Mouse (Mus musculus) CD8-positive naive resting alpha-beta T cell, adult 2 months (primary cell): ENCODE results near the gene Lta.
A peak's percentile ranks its signal among the peaks of the same experiment; 100 is the strongest.

ENCODE experiments used
- DNase-seq, 2 experiments: peaks; one replicate each; pipeline ENCODE4 v3.0.0; 2022; ENCODE audit warnings: low read depth in 2 of 2, low spot score in 2 of 2

The Lta gene

DNA sequence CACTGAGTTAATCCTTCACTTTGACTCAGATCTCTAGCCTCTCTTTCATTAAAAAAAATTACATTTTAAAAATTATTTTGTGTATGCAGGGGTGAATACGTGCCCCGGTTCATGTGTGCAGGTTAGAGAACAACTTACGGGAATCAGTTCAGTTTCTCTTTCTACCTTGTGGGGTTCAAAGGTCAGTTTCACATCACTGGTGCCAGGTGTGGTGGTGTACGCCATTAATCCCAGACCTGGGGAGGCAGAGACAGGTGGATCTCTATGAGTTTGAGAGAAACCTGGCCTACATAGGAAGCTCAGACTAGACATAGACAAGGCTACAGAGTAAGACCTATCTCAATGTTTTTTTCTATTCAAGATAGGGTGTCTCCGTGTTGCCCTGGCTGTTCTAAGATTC, 7.9 kb upstream of the Lta start:
- DNase-seq: no peak

- no peak for DNase-seq
These were observed 5.4 kb upstream of the Lta start for GRCm38 (mm10) chr17:35210593-35210992.

GRCm38 (mm10) chr17:35209785-35210535, 4.8 kb upstream of the Lta start:
- DNase-seq: no peak

DNA sequence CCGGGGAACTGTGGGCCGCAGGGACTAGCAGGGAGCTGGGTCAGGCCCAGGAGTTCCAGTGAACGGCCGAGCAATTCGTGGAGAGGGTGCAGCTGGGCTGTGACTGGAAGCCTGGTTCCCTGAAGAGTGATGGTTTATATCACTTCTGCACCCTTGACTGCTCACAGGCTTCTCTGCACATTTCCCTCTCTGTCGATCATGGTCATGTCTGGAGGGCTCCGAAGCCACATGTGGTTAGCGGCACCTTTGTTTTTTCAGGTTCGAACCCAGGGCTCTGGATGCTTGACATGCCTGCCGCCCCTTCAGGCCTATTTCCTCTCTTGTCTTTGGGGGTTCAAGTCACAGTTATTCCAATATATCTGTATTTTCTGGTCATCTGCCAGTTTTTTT, 224 bp upstream of the Lta start:
- DNase-seq: no peak

DNA sequence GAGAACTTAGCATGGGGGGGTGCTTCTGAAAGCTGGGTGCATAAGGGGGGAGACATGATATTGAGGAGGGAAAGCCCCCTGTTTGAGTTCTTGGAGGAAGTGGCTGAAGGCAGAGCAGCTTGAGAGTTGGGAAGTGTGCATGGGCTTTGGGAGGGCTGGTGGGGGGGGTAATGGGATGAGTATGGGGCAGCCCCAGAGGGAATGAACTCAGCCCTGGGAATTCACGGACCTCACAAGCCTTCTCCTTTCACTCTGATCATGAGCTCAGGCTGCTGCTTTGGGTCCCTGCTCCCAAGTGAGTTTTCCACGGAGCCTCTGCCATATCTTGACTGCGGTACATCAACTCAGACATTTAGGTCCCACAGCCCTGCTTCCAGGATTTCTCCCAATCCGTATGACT, 2.7 kb downstream of the Lta start:
- DNase-seq: no peak

DNA sequence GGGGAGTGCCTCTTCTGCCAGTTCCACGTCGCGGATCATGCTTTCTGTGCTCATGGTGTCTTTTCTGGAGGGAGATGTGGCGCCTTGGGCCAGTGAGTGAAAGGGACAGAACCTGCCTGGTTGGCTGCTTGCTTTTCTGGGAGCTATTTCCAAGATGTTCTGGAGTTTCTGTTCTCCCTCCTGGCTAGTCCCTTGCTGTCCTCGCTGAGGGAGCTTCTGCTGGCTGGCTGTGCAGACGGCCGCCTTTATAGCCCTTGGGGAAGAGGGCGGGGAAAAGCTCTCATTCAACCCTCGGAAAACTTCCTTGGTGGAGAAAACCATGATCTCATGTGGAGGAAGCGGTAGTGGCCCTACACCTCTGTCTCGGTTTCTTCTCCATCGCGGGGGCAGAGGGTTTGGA, 3.4 kb downstream of the Lta start, which contains the start of gene Tnf:
Gene Tnf (minus strand): TSS at position 221 of the 400 bp plus-strand sequence.
- peak; percentile 55 to 63 for DNase-seq

DNA sequence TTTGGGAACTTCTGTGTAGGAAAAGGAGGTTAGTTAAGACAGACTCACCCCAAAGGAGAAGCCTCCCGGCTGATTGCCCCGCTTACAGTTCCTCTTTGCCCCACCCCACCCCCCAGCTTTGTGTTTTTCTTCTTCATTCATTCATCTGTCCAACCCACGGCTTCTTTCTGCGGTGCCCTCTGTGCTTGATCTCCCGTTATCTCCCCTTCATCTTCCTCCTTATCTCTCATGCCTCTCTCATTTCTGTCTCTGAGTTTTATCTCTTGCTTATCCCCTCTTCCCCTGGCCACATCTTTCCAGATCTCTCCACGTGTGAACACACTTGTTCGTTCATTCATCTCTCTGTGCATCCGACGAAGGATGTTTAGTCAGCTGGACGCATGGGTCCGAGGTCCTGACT, 4.0 kb downstream of the Lta start:
- DNase-seq: no peak

- DNase-seq: peak; percentile 84 to 86
These were observed 4.8 kb downstream of the Lta start for GRCm38 (mm10) chr17:35200398-35200797.

DNA sequence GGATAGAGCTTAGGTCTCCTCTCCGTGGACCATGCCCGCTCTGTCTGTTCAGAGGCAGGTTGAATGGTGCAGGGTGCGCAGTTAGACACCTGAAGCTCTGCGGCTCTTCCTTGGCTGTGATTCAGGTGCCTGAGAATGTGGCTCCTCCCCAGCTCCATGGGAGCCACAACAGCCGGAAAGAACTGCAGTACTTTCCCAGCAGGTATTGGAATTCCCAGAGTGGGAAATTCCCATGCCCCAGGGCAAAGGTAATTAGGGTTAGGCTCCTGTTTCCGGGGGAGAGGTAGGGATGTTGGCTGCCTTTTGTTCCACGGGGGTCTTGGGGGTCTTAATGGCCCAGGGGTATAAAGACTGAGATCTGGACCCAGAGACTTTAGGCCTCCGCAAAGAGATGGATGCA, 6.2 kb downstream of the Lta start:
- DNase-seq: no peak

- DNase-seq: no peak
These were observed 7.1 kb downstream of the Lta start for GRCm38 (mm10) chr17:35198029-35198428.

GRCm38 (mm10) chr17:35197126-35197525, 8.0 kb downstream of the Lta start:
- DNase-seq: no peak

- no peak for DNase-seq
These were observed 8.9 kb downstream of the Lta start for GRCm38 (mm10) chr17:35196321-35196641.

DNA sequence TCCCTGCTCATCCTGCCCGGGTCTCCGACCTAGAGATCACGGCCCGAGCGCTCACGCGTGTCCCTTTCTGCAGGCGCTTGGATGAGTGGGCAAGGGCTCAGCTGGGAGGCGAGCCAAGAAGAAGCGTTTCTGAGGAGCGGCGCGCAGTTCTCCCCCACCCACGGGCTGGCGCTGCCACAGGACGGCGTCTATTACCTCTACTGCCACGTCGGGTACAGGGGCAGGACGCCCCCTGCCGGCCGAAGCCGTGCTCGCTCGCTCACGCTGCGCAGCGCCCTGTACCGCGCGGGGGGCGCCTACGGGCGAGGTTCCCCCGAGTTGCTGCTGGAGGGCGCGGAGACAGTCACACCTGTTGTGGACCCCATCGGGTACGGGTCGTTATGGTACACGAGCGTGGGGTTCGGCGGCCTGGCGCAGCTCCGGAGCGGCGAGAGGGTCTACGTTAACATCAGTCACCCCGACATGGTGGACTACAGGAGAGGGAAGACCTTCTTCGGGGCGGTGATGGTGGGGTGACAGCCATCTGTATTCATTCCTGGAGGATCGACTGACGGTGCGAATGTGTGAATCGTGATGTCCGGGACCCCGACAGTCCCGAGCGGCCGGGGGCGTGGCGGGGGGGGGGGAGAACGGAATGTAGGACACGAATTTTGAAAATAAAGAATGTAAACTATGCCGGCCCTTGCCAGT, 9.4 kb downstream of the Lta start:
- peak; percentile 92 to 93 for DNase-seq

- DNase-seq: no peak
These were observed 10.1 kb downstream of the Lta start for GRCm38 (mm10) chr17:35194844-35195630.

GRCm38 (mm10) chr17:35193881-35194843, 11.0 kb downstream of the Lta start, which contains the start of gene Ltb:
TSS of gene Ltb (plus strand) at chr17:35194439.
- peak; percentile 56 to 71 for DNase-seq

- DNase-seq: no peak
These were observed 12.2 kb downstream of the Lta start for GRCm38 (mm10) chr17:35192924-35193323.

DNA sequence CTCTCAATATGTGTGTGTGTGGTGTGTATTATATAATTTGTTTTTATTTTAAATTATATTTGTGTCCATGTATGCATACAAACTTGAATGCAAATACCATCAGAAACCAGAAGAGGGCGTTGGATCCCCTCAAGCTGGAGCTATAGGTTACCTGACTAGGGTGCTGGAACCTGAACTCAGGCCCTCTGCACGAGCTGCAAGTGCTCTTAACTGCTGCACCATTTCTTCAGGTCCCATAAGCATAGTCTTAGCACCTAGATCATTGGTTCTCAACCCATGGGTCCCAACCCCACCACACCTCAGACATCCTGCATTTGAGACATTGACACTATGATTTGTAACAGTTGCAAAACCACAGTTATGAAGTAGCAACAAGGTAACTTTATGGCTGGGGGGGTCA, 13.4 kb downstream of the Lta start:
- no peak for DNase-seq

DNA sequence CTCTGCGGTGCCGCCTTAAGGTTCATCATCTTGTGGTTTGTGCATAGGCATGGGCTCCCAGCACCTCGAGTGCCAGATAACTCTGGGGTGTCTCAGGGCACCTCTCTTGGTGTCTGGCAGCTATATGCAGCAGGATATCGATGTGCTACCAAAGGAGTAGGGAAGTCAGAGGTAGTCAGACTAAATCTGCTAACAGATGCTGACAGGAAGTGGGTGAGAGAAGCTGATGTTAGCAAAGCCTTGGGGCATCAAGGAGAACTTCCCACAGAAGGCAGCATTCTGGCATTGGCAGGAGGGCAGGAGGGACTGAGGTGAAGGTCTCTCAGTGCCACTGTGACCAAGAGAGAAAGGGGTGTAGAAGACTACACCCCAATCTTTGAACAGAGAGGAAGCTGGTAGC, 15.1 kb downstream of the Lta start:
- DNase-seq: peak; percentile 52 to 58

DNA sequence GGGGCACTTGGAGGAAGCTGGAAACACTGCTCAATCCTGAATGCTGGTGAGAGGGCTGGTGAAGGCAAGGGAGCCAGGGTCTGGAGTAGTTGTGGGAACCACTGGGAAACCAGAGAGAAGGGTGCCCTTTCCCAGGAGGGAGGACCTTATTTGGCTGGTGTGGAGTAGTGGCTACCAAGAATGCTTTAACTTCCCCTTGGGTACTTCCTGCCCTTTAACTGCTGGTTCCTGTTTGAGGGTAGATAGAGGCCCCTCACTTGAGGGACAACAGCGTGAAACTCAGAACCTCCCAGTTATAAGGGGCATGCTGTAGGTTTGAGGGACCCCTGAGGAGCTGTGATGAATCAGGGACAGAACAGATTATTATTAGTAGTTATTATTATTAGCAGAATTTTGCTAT, 16.0 kb downstream of the Lta start:
- DNase-seq: no peak

DNA sequence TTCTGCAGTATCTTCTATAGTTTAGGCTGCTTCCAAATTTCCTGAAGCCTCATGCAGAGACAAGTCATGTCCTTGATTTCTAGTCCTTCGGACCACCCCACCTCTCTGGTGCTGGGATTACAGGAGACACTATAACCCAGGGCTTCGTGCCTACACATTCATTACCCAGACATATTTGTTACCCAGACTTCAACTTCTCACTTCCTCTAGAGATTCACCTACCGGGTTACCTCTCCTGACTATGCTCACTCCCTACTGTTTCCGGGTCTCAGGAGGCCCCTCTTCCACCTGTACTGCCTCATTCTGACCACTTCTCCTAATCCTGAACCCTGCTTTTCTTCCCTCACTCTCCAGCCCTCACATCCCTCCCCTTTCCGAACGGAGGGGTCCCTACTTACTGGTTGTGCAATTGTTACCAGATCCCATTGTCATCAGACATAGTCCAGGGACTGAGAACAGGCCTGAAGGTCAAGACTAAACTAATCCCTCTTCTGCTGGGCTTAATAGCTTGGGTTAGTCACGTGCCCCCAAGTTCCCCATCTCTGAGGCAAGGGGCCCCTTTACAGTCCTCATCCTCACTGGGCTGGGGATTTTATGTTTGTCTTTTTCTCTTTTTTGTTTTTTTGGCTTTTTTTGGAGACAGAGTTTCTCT, 17.1 kb downstream of the Lta start, which contains the start of gene Lst1:
Gene Lst1 (minus strand): TSS at position 481 of the 652 bp plus-strand sequence.
- DNase-seq: no peak
